Mouse (Mus musculus): Measurements from ENCODE around the gene Samd15. TPM values are rescaled to one million over a fixed set of nuclear protein-coding genes. Genes with fewer than 3 reads are reported as not detected.
"Not testable (repeated sequence)": the region's sequence is repeated elsewhere in the genome, so short reads cannot be mapped to it uniquely, and the experiment has no call there.

Gene Samd15
- 1.7 and 1.9 TPM in 2 replicates for polyA plus RNA-seq (2015; fragmentation: Nextera tagmentation; extraction: Ambion mirVana)

DNA sequence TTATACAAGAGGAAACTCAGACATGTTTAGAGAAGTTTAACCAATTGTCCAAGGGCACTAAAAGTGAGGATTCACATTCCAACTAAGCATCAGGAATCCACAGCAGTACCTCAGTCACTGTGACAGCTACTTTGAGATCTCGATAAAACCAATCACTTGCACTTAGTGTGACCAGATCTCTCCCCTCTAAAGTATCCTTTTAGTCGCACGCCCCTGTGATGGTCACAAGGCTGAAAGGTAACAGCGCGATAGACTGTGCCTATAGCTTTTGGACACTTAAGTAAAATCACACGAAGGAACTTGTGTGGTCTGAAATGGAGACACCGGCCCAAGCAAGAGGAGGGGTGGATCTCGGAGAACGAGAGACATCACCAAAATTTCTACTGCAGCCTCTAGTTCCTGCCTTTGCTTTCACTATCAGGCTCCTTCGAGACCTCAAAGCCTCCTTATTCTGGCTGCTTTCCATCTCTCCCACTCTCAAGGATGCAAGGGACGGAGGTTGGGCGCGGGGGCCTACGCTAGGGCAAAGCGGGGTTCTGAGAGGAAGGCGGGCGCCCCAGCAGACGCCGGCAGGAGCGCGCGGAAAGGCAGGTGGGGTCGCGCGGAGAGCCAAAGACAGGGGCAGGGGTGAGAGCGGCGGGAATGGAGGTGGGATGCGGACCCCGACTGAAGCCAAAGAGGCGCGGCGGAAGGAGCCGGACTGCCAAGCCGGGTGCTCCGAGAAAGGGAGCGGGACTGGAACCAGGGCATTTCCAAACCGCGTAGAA lies at the start of gene Samd15:
Samd15 (plus strand) TSS at position 518 of the 767 bp plus-strand sequence.
- no peaks in the 10 kb centered on the region for H3K9me3 ChIP-seq (ENCODE audit: control insufficient read depth, low read length)
- peak within 1 kb of the TSS; percentile 72 for H3K4me3 ChIP-seq (ENCODE audit: low read length)
- ATAC-seq = peak; percentile 5
- 1% methylated on average over 33 of the region's 38 CpGs for WGBS
- peak within 1 kb of the TSS; percentile 94 for H3K27ac ChIP-seq (ENCODE audit: low read depth, low read length)
- H3K9ac ChIP-seq (ENCODE audit: low read depth, low read length) = peak within 1 kb of the TSS; percentile 96
- peak within 1 kb of the TSS; percentile 77 for H3K4me2 ChIP-seq (ENCODE audit: low read length)
- H3K36me3 ChIP-seq (ENCODE audit: control insufficient read depth, insufficient read depth, low read length) = no peaks in the 10 kb centered on the region
- H3K27me3 ChIP-seq (replicated peaks; ENCODE audit: control insufficient read depth, insufficient read depth, low read length) = no peaks in the 10 kb centered on the region
- peaks cover 11% of the 10 kb centered on the region for H3K4me1 ChIP-seq (ENCODE audit: control insufficient read depth, insufficient read depth, low read depth, low read length)

DNA sequence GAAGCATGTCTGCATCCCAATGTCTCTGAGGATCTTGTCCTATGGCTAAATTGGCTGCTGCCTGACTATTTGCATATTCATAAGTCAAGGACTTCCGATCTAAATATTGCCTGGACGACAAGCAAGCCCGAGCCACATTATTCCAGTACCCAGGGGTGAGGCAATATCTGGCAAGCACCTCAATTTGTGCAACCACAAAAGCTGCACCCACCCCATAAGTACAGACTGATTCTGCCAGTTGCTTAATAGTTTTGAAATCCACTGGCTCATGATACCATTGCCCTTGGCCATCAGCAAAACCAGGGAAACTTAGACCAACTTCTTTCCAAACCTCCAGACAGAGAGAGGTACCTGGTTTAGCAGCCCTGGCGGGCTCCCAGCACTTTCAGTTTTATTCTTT lies 45.1 kb upstream of the Samd15 start:
- not testable (repeated sequence) for H3K4me3 ChIP-seq (ENCODE audit: low read length); H3K27me3 ChIP-seq (replicated peaks; ENCODE audit: control insufficient read depth, insufficient read depth, low read length); H3K9ac ChIP-seq (ENCODE audit: low read depth, low read length); H3K27ac ChIP-seq (ENCODE audit: low read depth, low read length); ATAC-seq; H3K4me2 ChIP-seq (ENCODE audit: low read length); H3K36me3 ChIP-seq (ENCODE audit: control insufficient read depth, insufficient read depth, low read length); H3K4me1 ChIP-seq (ENCODE audit: control insufficient read depth, insufficient read depth, low read depth, low read length); H3K9me3 ChIP-seq (ENCODE audit: control insufficient read depth, low read length)
- WGBS = 73% methylated on average over 4 of the region's 4 CpGs

DNA sequence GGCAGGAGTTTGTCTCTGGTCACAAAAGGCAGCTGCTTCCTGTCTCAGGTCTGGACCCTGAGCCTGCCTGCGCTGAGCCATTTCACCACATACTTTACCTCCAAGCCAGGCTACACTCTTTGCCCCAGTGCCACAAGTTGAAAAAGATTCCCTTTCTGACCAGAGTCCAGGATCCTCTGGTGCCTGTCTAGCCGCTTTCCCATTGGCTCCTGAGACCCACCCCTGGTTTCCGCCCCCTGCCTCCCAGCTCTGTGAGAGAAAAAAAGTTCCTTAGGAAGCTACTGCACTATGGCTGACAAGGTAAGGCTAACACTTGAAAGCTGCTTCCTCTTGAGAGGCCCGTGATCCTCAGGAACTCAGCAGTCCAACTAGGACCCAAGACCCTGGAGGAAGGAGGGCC lies 42.2 kb upstream of the Samd15 start:
- Histone ChIP-seq H3K4me1 (ENCODE audit: control insufficient read depth, insufficient read depth, low read depth, low read length) (no peaks in the 10 kb centered on the region), H3K9me3 (ENCODE audit: control insufficient read depth, low read length) (no peaks in the 10 kb centered on the region), H3K27ac (ENCODE audit: low read depth, low read length) (no peak overlapping the region), H3K4me3 (ENCODE audit: low read length) (no peak overlapping the region), H3K27me3 (replicated peaks; ENCODE audit: control insufficient read depth, insufficient read depth, low read length) (no peaks in the 10 kb centered on the region), H3K9ac (ENCODE audit: low read depth, low read length) (no peak overlapping the region), H3K36me3 (ENCODE audit: control insufficient read depth, insufficient read depth, low read length) (0 out of 2 replicates have a peak, but pooled peaks cover 2% of the 10 kb centered on the region), H3K4me2 (ENCODE audit: low read length) (no peak overlapping the region)
- 65% methylated on average over 4 of the region's 4 CpGs for WGBS
- no peak for ATAC-seq

DNA sequence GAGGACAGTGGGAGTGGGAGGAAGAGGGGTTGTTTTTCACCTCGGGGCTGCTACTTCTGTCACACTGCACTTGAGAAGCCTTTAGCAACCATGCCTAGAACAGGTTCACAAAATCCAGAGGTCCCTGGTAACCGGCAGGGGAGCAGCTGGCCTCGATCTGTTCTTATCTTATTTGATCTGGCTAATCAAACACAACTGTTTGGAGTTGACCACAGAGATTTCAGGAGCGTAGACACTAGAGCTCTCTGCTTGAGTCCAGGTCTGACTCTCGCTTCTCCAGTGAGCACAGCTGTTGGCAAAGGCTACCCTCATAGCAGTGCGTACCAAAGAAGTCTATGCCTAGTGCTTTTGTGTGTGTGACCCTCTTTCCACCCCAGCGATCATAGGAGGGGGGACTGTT lies 41.4 kb upstream of the Samd15 start:
- 76% methylated on average over 7 of the region's 7 CpGs for WGBS
- ATAC-seq = no peak

DNA sequence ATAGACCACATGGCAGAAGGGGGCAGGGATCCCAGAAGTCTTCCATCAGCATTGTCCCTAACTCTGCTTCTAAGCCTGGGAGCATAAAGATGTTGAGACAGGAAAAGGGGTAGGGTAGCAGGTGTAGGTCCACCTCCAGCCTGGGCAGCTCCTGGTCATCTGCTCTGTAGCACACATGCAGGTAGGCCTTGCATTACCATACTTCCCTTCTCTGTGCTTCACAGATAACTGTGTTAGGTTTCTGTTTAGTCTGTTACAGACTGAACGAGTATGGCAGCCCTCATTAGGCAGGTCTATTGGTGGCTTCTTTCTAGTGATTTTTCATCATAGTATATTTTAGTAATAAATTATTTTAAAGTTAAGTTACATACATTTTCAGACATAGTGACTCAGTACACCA lies 39.2 kb upstream of the Samd15 start:
- H3K4me2 ChIP-seq (ENCODE audit: low read length) = no peak overlapping the region
- H3K4me1 ChIP-seq (ENCODE audit: control insufficient read depth, insufficient read depth, low read depth, low read length) = no peaks in the 10 kb centered on the region
- 81% methylated on average over 1 of the region's 1 CpGs for WGBS
- no peak overlapping the region for H3K27ac ChIP-seq (ENCODE audit: low read depth, low read length)
- H3K9ac ChIP-seq (ENCODE audit: low read depth, low read length) = no peak overlapping the region
- H3K36me3 ChIP-seq (ENCODE audit: control insufficient read depth, insufficient read depth, low read length) = peaks cover 4% of the 10 kb centered on the region; the same call in 1 of the 2 replicates
- ATAC-seq = no peak
- H3K27me3 ChIP-seq (replicated peaks; ENCODE audit: control insufficient read depth, insufficient read depth, low read length) = no peaks in the 10 kb centered on the region
- H3K9me3 ChIP-seq (ENCODE audit: control insufficient read depth, low read length) = no peaks in the 10 kb centered on the region
- H3K4me3 ChIP-seq (ENCODE audit: low read length) = no peak overlapping the region

More for the DNA sequence above, 41.4 kb upstream of the Samd15 start:
- no peaks in the 10 kb centered on the region for H3K4me1 ChIP-seq (ENCODE audit: control insufficient read depth, insufficient read depth, low read depth, low read length)
- H3K4me2 ChIP-seq (ENCODE audit: low read length) = no peak overlapping the region
- H3K4me3 ChIP-seq (ENCODE audit: low read length) = no peak overlapping the region
- H3K9me3 ChIP-seq (ENCODE audit: control insufficient read depth, low read length) = no peaks in the 10 kb centered on the region
- 0 out of 2 replicates have a peak, but pooled peaks cover 2% of the 10 kb centered on the region for H3K36me3 ChIP-seq (ENCODE audit: control insufficient read depth, insufficient read depth, low read length)
- H3K27me3 ChIP-seq (replicated peaks; ENCODE audit: control insufficient read depth, insufficient read depth, low read length) = no peaks in the 10 kb centered on the region
- no peak overlapping the region for H3K27ac ChIP-seq (ENCODE audit: low read depth, low read length)
- H3K9ac ChIP-seq (ENCODE audit: low read depth, low read length) = no peak overlapping the region

DNA sequence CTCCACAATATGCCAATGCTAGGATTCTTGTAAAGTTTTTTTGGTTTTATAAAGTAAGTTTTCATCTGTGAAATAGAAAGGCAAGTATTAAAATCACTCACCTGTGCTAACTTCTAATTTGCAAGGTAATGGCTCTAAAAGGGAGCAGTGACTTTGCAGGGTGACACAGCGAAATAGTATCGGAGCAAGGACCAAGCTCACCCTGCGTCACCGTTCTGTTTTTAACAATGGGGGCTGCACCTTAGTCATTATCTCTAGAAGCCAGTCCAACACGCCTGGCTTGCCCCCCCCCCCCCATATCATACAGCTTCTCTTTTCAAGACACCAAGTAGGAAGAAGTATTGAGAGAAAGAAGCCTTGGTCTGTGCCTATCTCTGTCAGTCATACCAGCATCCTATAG lies 38.7 kb upstream of the Samd15 start:
- no peaks in the 10 kb centered on the region for H3K9me3 ChIP-seq (ENCODE audit: control insufficient read depth, low read length)
- WGBS = 82% methylated on average over 5 of the region's 5 CpGs

DNA sequence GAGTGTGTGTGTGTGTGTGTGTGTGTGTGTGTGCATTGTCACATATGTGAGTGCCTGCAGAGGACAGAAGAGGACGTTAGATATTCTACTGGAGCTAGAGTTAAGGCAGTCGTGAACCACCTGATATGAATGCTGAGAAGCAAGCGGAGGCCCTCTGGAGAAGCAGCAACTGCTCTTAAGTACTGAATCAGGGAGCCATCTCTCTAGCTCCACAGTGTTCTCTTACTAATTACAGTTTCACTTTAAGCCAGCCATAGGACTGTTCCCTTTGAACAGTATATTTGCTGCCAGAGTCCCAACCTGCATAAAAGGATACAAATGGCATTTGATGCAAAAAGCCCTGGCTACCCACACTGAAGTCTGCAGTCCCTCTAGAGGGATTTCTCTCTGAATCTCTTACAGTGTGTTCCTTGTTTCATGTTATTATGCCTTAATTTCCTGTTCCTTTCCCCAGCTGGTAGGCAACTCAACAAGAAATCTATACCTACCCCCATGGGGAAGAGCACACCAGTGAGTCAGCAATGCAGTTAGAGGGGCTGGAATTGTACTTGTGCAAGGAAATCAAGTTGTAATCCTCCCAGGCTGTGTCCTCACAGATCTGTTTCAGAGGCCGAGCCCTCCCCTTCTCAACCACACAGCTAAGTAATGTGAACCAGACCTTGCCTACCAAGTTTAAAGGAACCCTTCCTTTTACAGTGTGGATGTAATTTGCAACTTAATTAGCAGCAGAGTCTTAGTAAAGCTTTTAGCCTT lies 24.2 kb upstream of the Samd15 start:
- Histone ChIP-seq H3K36me3 (ENCODE audit: control insufficient read depth, insufficient read depth, low read length) (peaks cover 9% of the 10 kb centered on the region), H3K9ac (ENCODE audit: low read depth, low read length) (no peak overlapping the region), H3K27ac (ENCODE audit: low read depth, low read length) (no peak overlapping the region), H3K4me1 (ENCODE audit: control insufficient read depth, insufficient read depth, low read depth, low read length) (no peaks in the 10 kb centered on the region), H3K9me3 (ENCODE audit: control insufficient read depth, low read length) (no peaks in the 10 kb centered on the region), H3K4me3 (ENCODE audit: low read length) (no peak overlapping the region), H3K4me2 (ENCODE audit: low read length) (no peak overlapping the region), H3K27me3 (replicated peaks; ENCODE audit: control insufficient read depth, insufficient read depth, low read length) (no peaks in the 10 kb centered on the region)
- WGBS = 74% methylated on average over 4 of the region's 4 CpGs
- ATAC-seq = peak; percentile 30; the same call in 1 of the 2 replicates

More for the DNA sequence above, 38.7 kb upstream of the Samd15 start:
- no peak for ATAC-seq
- H3K36me3 ChIP-seq (ENCODE audit: control insufficient read depth, insufficient read depth, low read length) = peaks cover 4% of the 10 kb centered on the region; the same call in 1 of the 2 replicates
- no peak overlapping the region for H3K27ac ChIP-seq (ENCODE audit: low read depth, low read length)
- H3K4me2 ChIP-seq (ENCODE audit: low read length) = no peak overlapping the region
- no peak overlapping the region for H3K4me3 ChIP-seq (ENCODE audit: low read length)
- no peak overlapping the region for H3K9ac ChIP-seq (ENCODE audit: low read depth, low read length)
- H3K27me3 ChIP-seq (replicated peaks; ENCODE audit: control insufficient read depth, insufficient read depth, low read length) = no peaks in the 10 kb centered on the region
- no peaks in the 10 kb centered on the region for H3K4me1 ChIP-seq (ENCODE audit: control insufficient read depth, insufficient read depth, low read depth, low read length)

DNA sequence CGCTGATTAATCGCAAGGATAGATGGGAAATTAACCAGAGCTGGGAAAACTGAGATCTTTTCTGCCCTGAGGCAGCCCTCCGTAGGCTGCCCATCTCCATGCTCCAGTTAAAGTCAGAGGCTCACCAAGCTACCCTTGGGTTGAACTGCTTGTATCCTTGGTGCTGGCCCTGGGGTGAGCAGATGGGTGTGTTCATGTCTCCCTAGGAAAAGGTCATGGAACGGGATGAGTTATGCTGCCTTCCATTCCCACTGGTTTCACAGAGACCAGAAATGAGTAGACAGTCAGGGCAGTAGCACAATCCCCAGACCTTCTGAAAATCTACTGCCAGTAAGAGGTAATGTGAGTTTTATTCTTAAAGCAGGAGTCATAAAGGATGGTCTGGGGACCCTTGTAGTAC lies 21.9 kb upstream of the Samd15 start:
- Histone ChIP-seq H3K9me3 (ENCODE audit: control insufficient read depth, low read length) (no peaks in the 10 kb centered on the region), H3K9ac (ENCODE audit: low read depth, low read length) (no peak overlapping the region), H3K4me2 (ENCODE audit: low read length) (no peak overlapping the region), H3K27me3 (replicated peaks; ENCODE audit: control insufficient read depth, insufficient read depth, low read length) (no peaks in the 10 kb centered on the region), H3K36me3 (ENCODE audit: control insufficient read depth, insufficient read depth, low read length) (no peaks in the 10 kb centered on the region; the same call in 1 of the 2 replicates), H3K27ac (ENCODE audit: low read depth, low read length) (no peak overlapping the region), H3K4me3 (ENCODE audit: low read length) (no peak overlapping the region), H3K4me1 (ENCODE audit: control insufficient read depth, insufficient read depth, low read depth, low read length) (no peaks in the 10 kb centered on the region)
- ATAC-seq = no peak
- 92% methylated on average over 4 of the region's 4 CpGs for WGBS

DNA sequence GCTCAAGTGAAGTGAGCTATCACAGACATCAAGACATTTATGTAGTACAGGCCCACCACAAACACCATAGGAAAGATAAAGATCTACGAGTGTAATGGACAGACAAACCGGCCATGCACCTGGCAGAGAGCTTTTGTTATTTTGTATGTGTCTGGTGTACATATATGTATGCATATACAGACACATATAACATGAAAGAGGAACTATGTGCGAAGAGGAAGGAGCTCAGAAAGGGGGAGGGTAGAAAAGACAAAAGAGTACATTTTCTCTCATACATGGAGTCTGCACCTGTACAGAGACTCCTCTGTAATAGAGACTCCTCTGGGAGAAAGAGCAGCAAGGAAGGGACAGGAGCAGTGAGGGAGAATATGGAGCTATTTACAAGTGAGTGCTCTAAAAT lies 6.5 kb upstream of the Samd15 start:
- 90% methylated on average over 3 of the region's 3 CpGs for WGBS
- H3K4me2 ChIP-seq (ENCODE audit: low read length) = no peak overlapping the region
- H3K27me3 ChIP-seq (replicated peaks; ENCODE audit: control insufficient read depth, insufficient read depth, low read length) = no peaks in the 10 kb centered on the region
- no peak overlapping the region for H3K27ac ChIP-seq (ENCODE audit: low read depth, low read length)
- H3K4me1 ChIP-seq (ENCODE audit: control insufficient read depth, insufficient read depth, low read depth, low read length) = peaks cover 3% of the 10 kb centered on the region; the same call in 1 of the 2 replicates
- H3K9ac ChIP-seq (ENCODE audit: low read depth, low read length) = no peak overlapping the region
- H3K36me3 ChIP-seq (ENCODE audit: control insufficient read depth, insufficient read depth, low read length) = no peaks in the 10 kb centered on the region
- no peak overlapping the region for H3K4me3 ChIP-seq (ENCODE audit: low read length)
- no peaks in the 10 kb centered on the region for H3K9me3 ChIP-seq (ENCODE audit: control insufficient read depth, low read length)
- ATAC-seq = no peak

Measured in hindbrain, embryonic 16.5 days (tissue).